Mouse (Mus musculus): ENCODE results near the gene Grik1. TPM values are rescaled to one million over a fixed set of nuclear protein-coding genes. Genes with fewer than 3 reads are reported as not detected.
A peak's percentile ranks its signal among the peaks of the same experiment; 100 is the strongest.

The Grik1 gene
- 15.0 and 21.0 TPM in 2 replicates for polyA plus RNA-seq (2012; rRNA removed)

GRCm38 (mm10) chr16:88290132-88290772 lies at the start of gene Grik1:
Grik1 (minus strand) TSS chr16:88290265.
- DNase-seq (ENCODE audit: low read depth), result peak; percentile 86
- TF ChIP-seq CTCF (IDR thresholded peaks at IDR 0.05; ENCODE audit: borderline replicate concordance, extremely low read depth, insufficient read depth, insufficient read length) (no peak), POLR2A (IDR thresholded peaks at IDR 0.05; ENCODE audit: borderline replicate concordance, extremely low read depth, insufficient read depth, insufficient read length, poor library complexity, severe bottlenecking) (no peak)

GRCm38 (mm10) chr16:88294209-88294608 lies 4.1 kb upstream of the Grik1 start:
- DNase-seq (ENCODE audit: low read depth), result peak; percentile 49
- TF ChIP-seq POLR2A (IDR thresholded peaks at IDR 0.05; ENCODE audit: borderline replicate concordance, extremely low read depth, insufficient read depth, insufficient read length, poor library complexity, severe bottlenecking), result no peak
- TF ChIP-seq CTCF (IDR thresholded peaks at IDR 0.05; ENCODE audit: borderline replicate concordance, extremely low read depth, insufficient read depth, insufficient read length), result peak; percentile 40; the same call in 1 of the 2 replicates

- DNase-seq (ENCODE audit: low read depth), result peak; percentile 67
- TF ChIP-seq POLR2A (IDR thresholded peaks at IDR 0.05; ENCODE audit: borderline replicate concordance, extremely low read depth, insufficient read depth, insufficient read length, poor library complexity, severe bottlenecking) (no peak), CTCF (IDR thresholded peaks at IDR 0.05; ENCODE audit: borderline replicate concordance, extremely low read depth, insufficient read depth, insufficient read length) (no peak)
Measured at GRCm38 (mm10) chr16:88289421-88290081, 514 bp downstream of the Grik1 start.

GRCm38 (mm10) chr16:88258407-88258806 lies 31.7 kb downstream of the Grik1 start:
- TF ChIP-seq POLR2A (IDR thresholded peaks at IDR 0.05; ENCODE audit: borderline replicate concordance, extremely low read depth, insufficient read depth, insufficient read length, poor library complexity, severe bottlenecking) (no peak), CTCF (IDR thresholded peaks at IDR 0.05; ENCODE audit: borderline replicate concordance, extremely low read depth, insufficient read depth, insufficient read length) (no peak)
- DNase-seq (ENCODE audit: low read depth), result peak; percentile 49

GRCm38 (mm10) chr16:88257072-88257471 lies 33.0 kb downstream of the Grik1 start:
- TF ChIP-seq CTCF (IDR thresholded peaks at IDR 0.05; ENCODE audit: borderline replicate concordance, extremely low read depth, insufficient read depth, insufficient read length), result no peak
- no peak for TF ChIP-seq POLR2A (IDR thresholded peaks at IDR 0.05; ENCODE audit: borderline replicate concordance, extremely low read depth, insufficient read depth, insufficient read length, poor library complexity, severe bottlenecking)

GRCm38 (mm10) chr16:88256101-88256500 lies 34.0 kb downstream of the Grik1 start:
- TF ChIP-seq CTCF (IDR thresholded peaks at IDR 0.05; ENCODE audit: borderline replicate concordance, extremely low read depth, insufficient read depth, insufficient read length), result no peak
- DNase-seq (ENCODE audit: low read depth), result peak; percentile 45

More at GRCm38 (mm10) chr16:88257072-88257471, 33.0 kb downstream of the Grik1 start:
- DNase-seq (ENCODE audit: low read depth), result peak; percentile 79

GRCm38 (mm10) chr16:88252676-88253075 lies 37.4 kb downstream of the Grik1 start:
- TF ChIP-seq CTCF (IDR thresholded peaks at IDR 0.05; ENCODE audit: borderline replicate concordance, extremely low read depth, insufficient read depth, insufficient read length) (no peak), POLR2A (IDR thresholded peaks at IDR 0.05; ENCODE audit: borderline replicate concordance, extremely low read depth, insufficient read depth, insufficient read length, poor library complexity, severe bottlenecking) (no peak)
- DNase-seq (ENCODE audit: low read depth), result peak; percentile 29

- DNase-seq (ENCODE audit: low read depth), result peak; percentile 30
- TF ChIP-seq POLR2A (IDR thresholded peaks at IDR 0.05; ENCODE audit: borderline replicate concordance, extremely low read depth, insufficient read depth, insufficient read length, poor library complexity, severe bottlenecking) (no peak), CTCF (IDR thresholded peaks at IDR 0.05; ENCODE audit: borderline replicate concordance, extremely low read depth, insufficient read depth, insufficient read length) (no peak)
Measured at GRCm38 (mm10) chr16:88251049-88251448, 39.0 kb downstream of the Grik1 start.

- TF ChIP-seq CTCF (IDR thresholded peaks at IDR 0.05; ENCODE audit: borderline replicate concordance, extremely low read depth, insufficient read depth, insufficient read length) (no peak), POLR2A (IDR thresholded peaks at IDR 0.05; ENCODE audit: borderline replicate concordance, extremely low read depth, insufficient read depth, insufficient read length, poor library complexity, severe bottlenecking) (no peak)
- peak; percentile 45 for DNase-seq (ENCODE audit: low read depth)
Measured at GRCm38 (mm10) chr16:88249825-88250224, 40.2 kb downstream of the Grik1 start.

GRCm38 (mm10) chr16:88247586-88247985 lies 42.5 kb downstream of the Grik1 start:
- no peak for TF ChIP-seq CTCF (IDR thresholded peaks at IDR 0.05; ENCODE audit: borderline replicate concordance, extremely low read depth, insufficient read depth, insufficient read length)
- TF ChIP-seq POLR2A (IDR thresholded peaks at IDR 0.05; ENCODE audit: borderline replicate concordance, extremely low read depth, insufficient read depth, insufficient read length, poor library complexity, severe bottlenecking), result no peak
- DNase-seq (ENCODE audit: low read depth), result no peak

- TF ChIP-seq CTCF (IDR thresholded peaks at IDR 0.05; ENCODE audit: borderline replicate concordance, extremely low read depth, insufficient read depth, insufficient read length) (no peak), POLR2A (IDR thresholded peaks at IDR 0.05; ENCODE audit: borderline replicate concordance, extremely low read depth, insufficient read depth, insufficient read length, poor library complexity, severe bottlenecking) (no peak)
- peak; percentile 75 for DNase-seq (ENCODE audit: low read depth)
Measured at GRCm38 (mm10) chr16:88244658-88245057, 45.4 kb downstream of the Grik1 start.

GRCm38 (mm10) chr16:88225616-88226015 lies 64.4 kb downstream of the Grik1 start:
- TF ChIP-seq CTCF (IDR thresholded peaks at IDR 0.05; ENCODE audit: borderline replicate concordance, extremely low read depth, insufficient read depth, insufficient read length), result no peak
- TF ChIP-seq POLR2A (IDR thresholded peaks at IDR 0.05; ENCODE audit: borderline replicate concordance, extremely low read depth, insufficient read depth, insufficient read length, poor library complexity, severe bottlenecking), result no peak
- DNase-seq (ENCODE audit: low read depth), result no peak

All from brain, embryonic 14.5 days (tissue).